Mouse (Mus musculus) 3T3-L1 (cell line): Measurements from ENCODE around the gene Ang.

Source experiments
- DNase-seq: peaks from one replicate; pipeline ENCODE4 v3.0.0-alpha.2; 2015; ENCODE audit warnings: low read depth, low spot score

Gene Ang

GRCm38 (mm10) chr14:51088166-51088969 lies 2.6 kb upstream of the Ang start:
- peak; percentile 93 for DNase-seq

GRCm38 (mm10) chr14:51088970-51089673 lies 1.8 kb upstream of the Ang start:
- DNase-seq = peak; percentile 98

- DNase-seq = no peak
Measured at GRCm38 (mm10) chr14:51089674-51090076, 1.3 kb upstream of the Ang start.

GRCm38 (mm10) chr14:51090077-51090781 lies 721 bp upstream of the Ang start:
- peak; percentile 95 for DNase-seq

GRCm38 (mm10) chr14:51092073-51092620 lies 1.2 kb downstream of the Ang start:
- peak; percentile 8 for DNase-seq

- DNase-seq = peak; percentile 18
Measured at GRCm38 (mm10) chr14:51093496-51093895, 2.5 kb downstream of the Ang start.

GRCm38 (mm10) chr14:51094096-51094875 lies 3.3 kb downstream of the Ang start:
- DNase-seq = no peak

- DNase-seq = no peak
Measured at GRCm38 (mm10) chr14:51094921-51095320, 4.0 kb downstream of the Ang start.

- DNase-seq = no peak
Measured at GRCm38 (mm10) chr14:51095736-51096524, 5.0 kb downstream of the Ang start.

GRCm38 (mm10) chr14:51098300-51098699 lies 7.3 kb downstream of the Ang start:
- DNase-seq = peak; percentile 65

GRCm38 (mm10) chr14:51098921-51099320 lies 8.0 kb downstream of the Ang start:
- DNase-seq = no peak

GRCm38 (mm10) chr14:51101284-51101683 lies 10.3 kb downstream of the Ang start:
- no peak for DNase-seq

GRCm38 (mm10) chr14:51103217-51103616 lies 12.3 kb downstream of the Ang start:
- DNase-seq = peak; percentile 80

- DNase-seq = no peak
Measured at GRCm38 (mm10) chr14:51104366-51104765, 13.4 kb downstream of the Ang start.

GRCm38 (mm10) chr14:51106449-51106967 lies 15.6 kb downstream of the Ang start:
- DNase-seq = no peak

- DNase-seq = no peak
Measured at GRCm38 (mm10) chr14:51111966-51112365, 21.0 kb downstream of the Ang start.

GRCm38 (mm10) chr14:51113476-51113875 lies 22.5 kb downstream of the Ang start:
- DNase-seq = no peak

GRCm38 (mm10) chr14:51113916-51114560 lies 23.1 kb downstream of the Ang start, which contains the start of gene Eddm3b:
Gene Eddm3b, plus strand, starts transcription at chr14:51114426.
- DNase-seq = no peak

- DNase-seq = peak; percentile 45
Measured at GRCm38 (mm10) chr14:51125684-51126083, 34.7 kb downstream of the Ang start.
